Mouse (Mus musculus) intestine, embryonic 14.5 days (tissue): ENCODE data around the gene Taldo1. TPM values are rescaled to one million over a fixed set of nuclear protein-coding genes. Genes with fewer than 3 reads are reported as not detected.
A peak's percentile ranks its signal among the peaks of the same experiment; 100 is the strongest.

Source experiments
- ATAC-seq: fragments of 200-750 bp; cut with Nextera tagmentation; replicated peaks from 2 replicates; pipeline ENCODE4 v1.8.0; 2017; ENCODE audit warnings: low read depth, moderate number of reproducible peaks, moderate TSS enrichment, moderate library complexity; ENCODE audit not compliant: low FRiP score, low TSS enrichment
- DNase-seq: peaks from one replicate; pipeline ENCODE4 v3.0.0-alpha.2; 2018; ENCODE audit warnings: low spot score
- H3K27ac ChIP-seq: fragments of 300-500 bp; sonication (generic); 2 replicates; pipeline ENCODE4 v1.5.1; 2014; ENCODE audit warnings: low read depth, mild to moderate bottlenecking, control low read depth
- H3K27me3 ChIP-seq: fragments of 300-500 bp; sonication (generic); replicated peaks from 2 replicates; pipeline ENCODE4 v1.6.1; 2014; ENCODE audit warnings: low read length, control low read depth; ENCODE audit not compliant: control insufficient read depth, insufficient read depth
- H3K36me3 ChIP-seq: fragments of 300-500 bp; sonication (generic); 2 replicates; pipeline ENCODE4 v1.6.1; 2014; ENCODE audit warnings: low read length, control low read depth; ENCODE audit not compliant: control insufficient read depth, insufficient read depth
- H3K4me1 ChIP-seq: fragments of 300-500 bp; sonication (generic); replicated peaks from 2 replicates; pipeline ENCODE4 v1.6.1; 2014; ENCODE audit warnings: low read length, control low read depth, mixed read lengths; ENCODE audit not compliant: control insufficient read depth, insufficient read depth
- H3K4me2 ChIP-seq: fragments of 300-500 bp; sonication (generic); 2 replicates; pipeline ENCODE4 v1.6.1; 2014; ENCODE audit warnings: low read length
- H3K4me3 ChIP-seq: fragments of 300-500 bp; sonication (generic); 2 replicates; pipeline ENCODE4 v1.5.1; 2014; ENCODE audit warnings: low read depth, low read length, control low read depth, mixed read lengths
- H3K9ac ChIP-seq: fragments of 300-500 bp; sonication (generic); 2 replicates; pipeline ENCODE4 v1.6.1; 2014; ENCODE audit warnings: mild to moderate bottlenecking, low read length
- H3K9me3 ChIP-seq: fragments of 300-500 bp; sonication (generic); 2 replicates; pipeline ENCODE4 v1.6.1; 2016; ENCODE audit warnings: low read length, control low read depth; ENCODE audit not compliant: control insufficient read depth
- WGBS: fragments of 180-500 bp; shearing (Covaris S2); extraction: QIAGEN DNeasy Blood & Tissue Kit; methylation state at CpG from one replicate; pipeline ENCODE4 v1.1.7; 2014; 5-methylcytosine and 5-hydroxymethylcytosine counted together
- polyA plus RNA-seq: library from polyadenylated mRNA; unstranded; fragments of >200 nt; fragmentation: Nextera tagmentation; extraction: Ambion mirVana; gene quantifications from 2 replicates; pipeline ENCODE4 v1.2.1, GENCODE M21; 2014

Taldo1 gene
- polyA plus RNA-seq, 1 experiment from 2014 or later = 344 TPM

DNA sequence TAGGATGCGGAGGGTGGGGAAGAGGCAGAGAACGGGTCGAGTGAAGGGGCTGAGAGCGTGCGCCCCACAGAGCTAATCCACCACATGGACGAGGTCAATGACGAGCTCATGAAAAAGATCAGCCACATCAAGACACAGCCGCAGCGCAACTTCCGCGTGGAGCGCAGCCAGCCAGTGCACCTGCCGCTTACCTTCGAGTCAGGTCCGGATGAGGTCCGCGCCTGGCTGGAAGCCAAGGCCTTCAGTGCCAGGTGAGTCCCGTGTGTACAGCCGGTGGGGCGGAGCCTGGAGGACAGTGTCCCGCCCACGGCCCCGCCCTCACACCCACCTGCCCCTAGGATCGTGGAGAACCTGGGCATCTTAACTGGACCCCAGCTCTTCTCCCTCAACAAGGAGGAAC is 30.5 kb upstream of the Taldo1 start:
- Histone ChIP-seq H3K4me1 (no peaks in the 10 kb centered on the region), H3K36me3 (no peaks in the 10 kb centered on the region), H3K27ac (no peak overlapping the region), H3K9ac (no peak overlapping the region), H3K9me3 (no peaks in the 10 kb centered on the region), H3K4me3 (no peak overlapping the region), H3K4me2 (no peak overlapping the region), H3K27me3 (0 out of 2 replicates have a peak, but pooled peaks cover 7% of the 10 kb centered on the region)
- ATAC-seq (peak; percentile 62), DNase-seq (peak; percentile 67)
- WGBS = 15% methylated on average over 24 of the region's 24 CpGs

DNA sequence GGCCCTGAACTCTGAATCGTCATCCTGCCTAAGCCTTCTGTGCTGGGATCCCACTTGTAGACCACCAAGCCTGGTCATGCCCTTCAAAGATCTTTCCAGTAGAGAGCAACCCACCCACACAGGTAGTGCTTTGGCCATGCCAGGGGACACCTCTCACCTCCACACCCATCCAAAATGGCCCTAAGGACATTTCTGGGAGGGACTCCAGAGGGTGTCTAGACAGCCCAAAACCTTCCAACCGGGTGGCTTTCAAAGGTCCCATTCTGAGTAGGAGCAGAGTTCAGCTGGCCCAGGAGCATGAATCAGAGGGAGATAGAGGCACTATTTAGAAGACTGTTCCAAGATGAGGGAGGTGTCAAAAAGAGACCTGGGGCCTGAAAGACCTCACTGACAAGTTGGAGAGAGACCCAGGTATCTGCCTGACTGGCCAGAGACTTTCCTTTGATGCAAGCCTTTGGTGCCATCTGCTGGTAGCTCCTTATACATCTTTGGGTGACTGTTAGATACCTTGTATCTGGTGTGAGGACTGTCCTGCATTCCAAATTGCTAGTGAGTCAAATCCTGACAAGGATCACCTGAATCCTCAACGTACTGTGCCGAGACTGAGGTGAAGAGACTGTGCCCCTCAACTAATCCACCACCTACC is 28.8 kb upstream of the Taldo1 start:
- H3K27ac ChIP-seq = no peak overlapping the region
- no peaks in the 10 kb centered on the region for H3K9me3 ChIP-seq
- no peak overlapping the region for H3K4me3 ChIP-seq
- peak; percentile 87 for DNase-seq
- H3K4me1 ChIP-seq = no peaks in the 10 kb centered on the region
- 0 out of 2 replicates have a peak, but pooled peaks cover 7% of the 10 kb centered on the region for H3K27me3 ChIP-seq
- no peak overlapping the region for H3K4me2 ChIP-seq
- no peaks in the 10 kb centered on the region for H3K36me3 ChIP-seq
- 63% methylated on average over 4 of the region's 4 CpGs for WGBS
- H3K9ac ChIP-seq = no peak overlapping the region
- ATAC-seq = peak; percentile 29; the same call in 1 of the 2 replicates

DNA sequence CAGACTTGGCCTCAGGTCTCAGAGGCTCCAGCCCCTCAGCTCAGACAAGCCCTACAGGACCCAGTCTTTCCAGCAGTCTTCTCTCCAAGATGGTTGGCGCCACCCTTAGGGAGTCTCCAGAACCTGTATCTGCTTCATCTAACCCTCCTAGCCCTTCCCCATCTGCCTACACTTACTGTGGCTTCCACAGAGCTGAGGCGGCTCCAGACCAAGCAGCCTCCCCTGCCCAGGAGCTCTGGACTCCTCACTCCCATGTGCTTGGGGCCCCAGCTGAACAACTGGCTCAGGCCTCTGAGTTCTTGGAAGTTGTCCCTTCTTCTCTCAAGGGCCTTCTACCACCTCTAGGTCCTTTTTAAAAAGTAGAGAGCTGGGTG is 28.3 kb upstream of the Taldo1 start:
- no peak overlapping the region for H3K4me2 ChIP-seq
- no peaks in the 10 kb centered on the region for H3K9me3 ChIP-seq
- 59% methylated on average over 2 of the region's 2 CpGs for WGBS
- no peak overlapping the region for H3K27ac ChIP-seq
- DNase-seq = no peak
- H3K36me3 ChIP-seq = no peaks in the 10 kb centered on the region
- no peak for ATAC-seq
- H3K27me3 ChIP-seq = 0 out of 2 replicates have a peak, but pooled peaks cover 7% of the 10 kb centered on the region
- H3K4me1 ChIP-seq = no peaks in the 10 kb centered on the region
- H3K4me3 ChIP-seq = no peak overlapping the region
- H3K9ac ChIP-seq = no peak overlapping the region

DNA sequence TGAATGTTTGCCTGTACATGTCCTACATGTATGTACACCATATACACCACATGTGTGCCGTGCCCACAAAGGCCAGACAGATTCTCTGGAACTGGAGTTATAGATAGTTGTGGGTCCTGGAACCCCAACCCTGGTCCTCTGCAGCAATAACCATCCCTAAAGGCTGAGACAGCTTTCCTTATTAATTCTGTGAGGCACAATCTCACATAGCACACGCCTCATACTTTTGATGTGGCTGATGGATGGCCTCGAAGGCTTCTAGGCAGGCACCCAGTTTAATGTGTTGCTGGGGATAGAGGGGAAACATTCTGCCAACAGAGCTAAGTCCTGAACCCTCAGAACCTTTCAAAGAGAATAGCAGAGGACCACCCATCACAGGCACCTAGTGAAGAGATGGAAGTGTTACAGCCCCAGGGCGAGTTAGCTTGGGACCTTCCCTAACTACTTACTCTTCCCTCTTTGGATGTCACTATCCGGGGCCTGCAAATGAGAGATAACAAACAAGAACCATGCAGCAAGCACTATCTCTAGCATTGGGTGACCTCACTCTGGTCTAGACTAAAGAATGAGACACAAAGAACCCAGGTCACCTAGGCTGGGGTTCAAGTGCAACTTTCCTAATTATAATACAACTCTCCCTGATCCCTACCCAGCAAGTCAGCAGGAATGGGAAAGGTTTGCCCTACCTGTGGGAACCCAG is 27.5 kb upstream of the Taldo1 start:
- WGBS = 78% methylated on average over 5 of the region's 5 CpGs

DNA sequence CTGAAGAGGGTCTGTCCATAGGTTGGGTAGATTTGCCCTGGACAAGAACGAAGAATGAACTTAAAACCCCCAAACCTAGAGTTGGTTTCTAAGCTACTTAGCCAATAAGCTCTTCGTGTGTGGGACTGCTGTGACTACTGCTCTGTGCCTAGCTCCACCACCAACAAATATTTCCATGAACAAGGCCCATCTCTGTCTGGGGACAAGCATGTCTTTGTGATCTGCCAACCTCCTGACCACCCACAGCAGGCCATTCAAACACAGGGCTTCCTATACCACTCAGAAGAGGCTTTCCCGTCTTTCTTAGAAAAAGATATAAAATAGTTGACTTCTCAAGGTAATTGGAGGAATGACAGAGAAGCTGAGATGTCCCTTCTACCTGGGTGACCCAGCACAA is 27.0 kb upstream of the Taldo1 start:
- ATAC-seq = no peak
- 65% methylated on average over 3 of the region's 3 CpGs for whole genome bisulfite sequencing
- no peak overlapping the region for H3K27ac ChIP-seq
- H3K36me3 ChIP-seq = no peaks in the 10 kb centered on the region
- H3K27me3 ChIP-seq = 0 out of 2 replicates have a peak, but pooled peaks cover 7% of the 10 kb centered on the region
- DNase-seq = no peak
- no peak overlapping the region for H3K4me3 ChIP-seq
- H3K9ac ChIP-seq = no peak overlapping the region
- no peaks in the 10 kb centered on the region for H3K4me1 ChIP-seq
- no peak overlapping the region for H3K4me2 ChIP-seq
- no peaks in the 10 kb centered on the region for H3K9me3 ChIP-seq

More for the DNA sequence above, 27.5 kb upstream of the Taldo1 start:
- H3K4me1 ChIP-seq = no peaks in the 10 kb centered on the region
- H3K27me3 ChIP-seq = 0 out of 2 replicates have a peak, but pooled peaks cover 7% of the 10 kb centered on the region
- no peak overlapping the region for H3K4me3 ChIP-seq
- no peaks in the 10 kb centered on the region for H3K36me3 ChIP-seq
- H3K9me3 ChIP-seq = no peaks in the 10 kb centered on the region
- no peak overlapping the region for H3K27ac ChIP-seq
- no peak overlapping the region for H3K9ac ChIP-seq
- ATAC-seq = no peak
- no peak overlapping the region for H3K4me2 ChIP-seq
- DNase-seq = no peak

DNA sequence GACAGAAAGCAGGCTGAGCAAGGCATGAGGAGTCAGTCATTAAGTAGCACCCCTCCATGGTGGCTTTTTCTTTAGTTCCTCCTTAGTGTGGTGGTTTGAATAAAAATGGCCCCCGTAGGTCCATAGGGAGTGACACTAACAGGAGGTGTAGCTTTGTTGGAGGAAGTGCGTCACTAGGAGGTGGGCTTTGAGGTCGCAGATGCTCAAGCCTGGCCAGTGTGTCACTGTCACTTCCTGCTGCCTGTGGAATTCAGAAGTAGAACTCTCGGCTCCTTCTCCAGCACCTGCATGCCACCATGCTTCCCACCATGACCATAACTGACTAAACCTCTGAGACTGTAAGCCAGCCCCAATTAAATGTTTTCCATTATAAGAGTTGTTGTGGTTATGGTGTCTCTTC is 24.6 kb upstream of the Taldo1 start:
- Histone ChIP-seq H3K4me1 (0 out of 2 replicates have a peak, but pooled peaks cover 2% of the 10 kb centered on the region), H3K9ac (no peak overlapping the region), H3K4me3 (no peak overlapping the region), H3K4me2 (no peak overlapping the region), H3K27me3 (no peaks in the 10 kb centered on the region), H3K36me3 (no peaks in the 10 kb centered on the region), H3K27ac (no peak overlapping the region), H3K9me3 (no peaks in the 10 kb centered on the region)
- WGBS = 90% methylated on average over 4 of the region's 4 CpGs
- DNase-seq (no peak), ATAC-seq (no peak)

DNA sequence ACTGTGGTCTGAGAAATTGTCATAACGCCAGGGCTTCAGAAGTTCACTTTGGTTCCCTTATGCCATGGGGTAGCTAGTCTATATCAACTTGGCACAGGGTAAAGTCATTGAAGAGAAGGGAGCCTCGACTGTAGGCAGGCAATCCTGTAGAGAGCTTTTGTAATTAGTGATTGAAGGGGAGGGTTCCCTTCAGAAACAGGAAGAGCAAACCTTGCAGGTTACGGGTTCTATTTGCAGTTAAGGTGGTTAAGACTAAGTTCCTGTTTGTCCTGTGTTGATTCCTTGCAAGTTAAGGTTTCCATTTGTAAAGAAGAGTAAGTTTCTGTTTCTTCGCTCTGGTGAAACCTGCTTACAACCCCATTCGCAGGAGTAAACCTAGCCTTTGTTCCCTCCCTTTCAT is 22.1 kb upstream of the Taldo1 start:
- H3K27ac ChIP-seq = no peak overlapping the region
- H3K27me3 ChIP-seq = no peaks in the 10 kb centered on the region
- H3K9me3 ChIP-seq = no peaks in the 10 kb centered on the region
- DNase-seq = no peak
- 0 out of 2 replicates have a peak, but pooled peaks cover 3% of the 10 kb centered on the region for H3K4me1 ChIP-seq
- no peak for ATAC-seq
- H3K36me3 ChIP-seq = no peaks in the 10 kb centered on the region
- no peak overlapping the region for H3K9ac ChIP-seq
- 69% methylated on average over 5 of the region's 5 CpGs for whole genome bisulfite sequencing
- no peak overlapping the region for H3K4me2 ChIP-seq
- H3K4me3 ChIP-seq = no peak overlapping the region

DNA sequence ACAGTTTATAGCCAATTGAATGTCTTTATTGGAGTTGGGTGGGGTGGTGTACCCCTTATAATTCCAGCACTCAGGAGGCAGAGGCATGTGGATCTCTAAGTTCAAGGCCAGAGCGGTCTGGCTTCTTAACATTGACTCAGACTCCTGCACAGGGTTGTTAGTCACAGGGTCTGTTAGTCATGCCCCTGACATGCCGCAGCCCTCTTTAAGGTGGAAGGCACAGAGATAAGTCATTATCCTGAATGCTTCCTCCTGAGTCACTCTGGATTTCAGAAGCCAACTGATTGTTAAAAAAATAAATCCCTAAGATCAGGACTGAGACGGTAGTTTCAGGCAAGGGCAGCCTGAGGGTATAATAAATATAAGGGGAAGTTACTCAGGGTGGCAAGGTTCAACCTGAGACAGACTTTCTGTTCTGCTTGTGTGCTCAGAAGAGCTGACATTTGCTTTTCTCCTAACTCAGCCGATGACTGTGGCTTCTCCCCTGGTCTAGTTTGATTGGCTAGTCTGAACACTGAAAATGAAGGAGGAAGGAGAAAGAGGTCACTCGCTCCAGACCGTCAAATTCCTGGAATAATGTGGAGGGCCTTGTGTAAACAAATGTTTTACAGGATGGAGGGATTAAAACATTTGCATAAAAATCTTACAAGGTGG is 19.9 kb upstream of the Taldo1 start:
- H3K4me1 ChIP-seq = 0 out of 2 replicates have a peak, but pooled peaks cover 3% of the 10 kb centered on the region
- H3K4me3 ChIP-seq = no peak overlapping the region
- H3K9ac ChIP-seq = no peak overlapping the region
- ATAC-seq (peak; percentile 60), DNase-seq (no peak)
- H3K27me3 ChIP-seq = no peaks in the 10 kb centered on the region
- no peaks in the 10 kb centered on the region for H3K9me3 ChIP-seq
- peak overlapping the region; percentile 38; the same call in 1 of the 2 replicates for H3K27ac ChIP-seq
- no peaks in the 10 kb centered on the region for H3K36me3 ChIP-seq
- H3K4me2 ChIP-seq = no peak overlapping the region
- WGBS = 28% methylated on average over 6 of the region's 6 CpGs
